24 mouse cellular contexts compared by ENCODE assay signal in the genomic region with DNA sequence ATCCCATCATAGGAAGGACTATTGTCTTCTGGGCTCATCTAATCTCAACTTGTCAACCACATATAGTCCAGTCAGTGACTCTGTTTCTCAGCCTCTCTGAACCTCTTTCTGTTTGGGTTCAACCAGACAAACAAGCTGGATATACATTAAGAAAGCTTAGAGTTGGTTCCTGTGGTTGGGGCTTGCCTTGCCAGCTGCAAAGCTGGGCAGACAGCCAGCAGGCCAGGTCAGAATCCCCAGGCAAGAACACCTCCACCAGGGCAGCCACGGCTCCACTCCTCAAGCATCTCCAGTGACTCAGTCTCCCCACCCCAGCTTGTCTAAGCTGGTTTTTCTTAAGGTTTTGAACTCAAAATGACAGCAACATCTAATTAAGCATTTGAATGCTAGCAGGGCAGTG. TPM values are rescaled to one million over a fixed set of nuclear protein-coding genes. Genes with fewer than 3 reads are reported as not detected.
DNase-seq lines count a peak whose midpoint lies in the region; TF ChIP-seq lines count a peak whose summit lies in the region.
"Had no signal": no experiment of that assay in that cellular context is flagged by ENCODE, and none has a peak within 500 bp of the region (broad histone marks: within the 10 kb centered on the region; RNA-seq: fewer than 3 reads in every experiment).

No protein-coding gene starts in this region.

- no peak overlapping the region for H3K4me3 ChIP-seq in gastrocnemius, adult 2 months
- H3K4me3 ChIP-seq: embryonic facial prominence, embryonic 13.5 days; embryonic facial prominence, embryonic 15.5 days; erythroblast, embryonic 14.5 days; forebrain, embryonic 10.5 days; forebrain, embryonic 12.5 days had no signal

- H3K27ac ChIP-seq in gastrocnemius, adult 2 months: no peak overlapping the region
- H3K27ac ChIP-seq: embryonic facial prominence, embryonic 13.5 days; embryonic facial prominence, embryonic 15.5 days; forebrain, embryonic 10.5 days; forebrain, embryonic 12.5 days had no signal

- no peak for TF ChIP-seq CTCF in gastrocnemius, adult 2 months (IDR thresholded peaks at IDR 0.05)

- intact Hi-C loops in gastrocnemius, adult 2 months (cut with DNase I): no loop called here

- DNase-seq in 3134 (ENCODE audit: extremely low read depth, insufficient read length, low spot score): peak; percentile 14
- DNase-seq in 3T3-L1 (ENCODE audit: low read depth, low spot score): peak; percentile 38
- peak; percentile 55 for DNase-seq in NIH3T3 (ENCODE audit: low read depth)
- no peak for DNase-seq in gastrocnemius, adult 2 months
- DNase-seq in ovary, adult 18-20 months (ENCODE audit: low spot score): no peak
- DNase-seq: adrenal gland, adult 8-10 months; adrenal gland, postnatal 14 days; adrenal gland, postnatal 36 days; B cell, adult 2 months; cerebellum, adult 11-12 months; cerebellum, adult 2 months; cerebellum, adult 9-10 months; cerebellum, postnatal 14 days; cerebellum, postnatal 36 days; embryo, embryonic 11 days had no signal

RNA-seq across cellular contexts. Expression of gene Wfdc18, which starts 3.9 kb away (rescaled TPM):
- total RNA-seq in gastrocnemius, adult 2 months (2021): not detected
- total RNA-seq: adrenal gland, adult 18-20 months; adrenal gland, adult 8-10 months; adrenal gland, postnatal 14 days; adrenal gland, postnatal 36 days; CH12.LX; common myeloid progenitor, adult 5-6 weeks; G1E had no signal

RNA-seq across cellular contexts. Expression of gene Wfdc17, which starts 8.9 kb away (rescaled TPM):
- total RNA-seq in gastrocnemius, adult 2 months (2021): under 1 TPM; 0.47 to 0.69 TPM
- total RNA-seq: CH12.LX, G1E had no signal

RNA-seq across cellular contexts. Expression of gene Wfdc21, which starts 34.1 kb away (rescaled TPM):
- not detected for total RNA-seq in gastrocnemius, adult 2 months (2021)
- total RNA-seq: G1E had no signal

RNA-seq across cellular contexts. Expression of gene Heatr6, which starts 40.8 kb away (rescaled TPM):
- 1 to 10 TPM; 8.5 to 9.2 TPM for total RNA-seq in gastrocnemius, adult 2 months (2021)

RNA-seq across cellular contexts. Expression of gene Ccl4, which starts 50.3 kb away (rescaled TPM):
- total RNA-seq in gastrocnemius, adult 2 months (2021): not detected
- total RNA-seq: adrenal gland, adult 18-20 months; adrenal gland, postnatal 14 days had no signal

Comparison
In these comparisons a context has a peak if more than half of its experiments do, and no peak if none do; other contexts are left out.
1. DNase-seq: peak in 3134 (single experiment), 3T3-L1 (single experiment) and NIH3T3 (single experiment); none in gastrocnemius, adult 2 months (single experiment) and ovary, adult 18-20 months (single experiment).